Mouse (Mus musculus): ENCODE measurements around the gene Rab30.
"Not testable (repeated sequence)": the region's sequence is repeated elsewhere in the genome, so short reads cannot be mapped to it uniquely, and the experiment has no call there.

Rab30 gene

GRCm38 (mm10) chr7:92741152-92741860, at the start of gene Rab30:
Gene Rab30 (plus strand): TSS chr7:92741603.
- DNase-seq (ENCODE audit: inconsistent age in 2 of 2, low spot score in 1 of 2) = peak; percentile 96 to 97

GRCm38 (mm10) chr7:92696395-92696794, 45.0 kb upstream of the Rab30 start:
- DNase-seq (ENCODE audit: inconsistent age in 2 of 2, low spot score in 1 of 2) = no peak

- DNase-seq (ENCODE audit: inconsistent age in 2 of 2, low spot score in 1 of 2) = peak; percentile 16 to 75
Measured at GRCm38 (mm10) chr7:92698770-92699169, 42.6 kb upstream of the Rab30 start.

GRCm38 (mm10) chr7:92703661-92704060, 37.7 kb upstream of the Rab30 start:
- peak; percentile 47 to 82 for DNase-seq (ENCODE audit: inconsistent age in 2 of 2, low spot score in 1 of 2)

- DNase-seq (ENCODE audit: inconsistent age in 2 of 2, low spot score in 1 of 2) = peak in 1 of 2 experiments; percentile 70
Measured at GRCm38 (mm10) chr7:92705534-92705933, 35.9 kb upstream of the Rab30 start.

GRCm38 (mm10) chr7:92706711-92707110, 34.7 kb upstream of the Rab30 start:
- no peak for DNase-seq (ENCODE audit: inconsistent age in 2 of 2, low spot score in 1 of 2)

- DNase-seq (ENCODE audit: inconsistent age in 2 of 2, low spot score in 1 of 2) = no peak
Measured at GRCm38 (mm10) chr7:92709573-92709972, 31.8 kb upstream of the Rab30 start.

GRCm38 (mm10) chr7:92711593-92711992, 29.8 kb upstream of the Rab30 start:
- no peak for DNase-seq (ENCODE audit: inconsistent age in 2 of 2, low spot score in 1 of 2)

- no peak for DNase-seq (ENCODE audit: inconsistent age in 2 of 2, low spot score in 1 of 2)
Measured at GRCm38 (mm10) chr7:92715055-92715454, 26.3 kb upstream of the Rab30 start.

- DNase-seq (ENCODE audit: inconsistent age in 2 of 2, low spot score in 1 of 2) = no peak
Measured at GRCm38 (mm10) chr7:92720156-92720905, 21.1 kb upstream of the Rab30 start.

GRCm38 (mm10) chr7:92723750-92724149, 17.7 kb upstream of the Rab30 start:
- peak in 1 of 2 experiments; percentile 61 for DNase-seq (ENCODE audit: inconsistent age in 2 of 2, low spot score in 1 of 2)

- DNase-seq (ENCODE audit: inconsistent age in 2 of 2, low spot score in 1 of 2) = no peak
Measured at GRCm38 (mm10) chr7:92724261-92724660, 17.1 kb upstream of the Rab30 start.

GRCm38 (mm10) chr7:92729583-92729982, 11.8 kb upstream of the Rab30 start:
- DNase-seq (ENCODE audit: inconsistent age in 2 of 2, low spot score in 1 of 2) = not testable (repeated sequence)

- peak in 1 of 2 experiments; percentile 40 for DNase-seq (ENCODE audit: inconsistent age in 2 of 2, low spot score in 1 of 2)
Measured at GRCm38 (mm10) chr7:92730465-92730864, 10.9 kb upstream of the Rab30 start.

GRCm38 (mm10) chr7:92730959-92731358, 10.4 kb upstream of the Rab30 start:
- peak in 1 of 2 experiments; percentile 34 for DNase-seq (ENCODE audit: inconsistent age in 2 of 2, low spot score in 1 of 2)

GRCm38 (mm10) chr7:92732136-92732535, 9.3 kb upstream of the Rab30 start:
- DNase-seq (ENCODE audit: inconsistent age in 2 of 2, low spot score in 1 of 2) = peak in 1 of 2 experiments; percentile 25

- DNase-seq (ENCODE audit: inconsistent age in 2 of 2, low spot score in 1 of 2) = no peak
Measured at GRCm38 (mm10) chr7:92737560-92737959, 3.8 kb upstream of the Rab30 start.

- no peak for DNase-seq (ENCODE audit: inconsistent age in 2 of 2, low spot score in 1 of 2)
Measured at GRCm38 (mm10) chr7:92739956-92740355, 1.4 kb upstream of the Rab30 start.

GRCm38 (mm10) chr7:92740411-92741115, 840 bp upstream of the Rab30 start:
- DNase-seq (ENCODE audit: inconsistent age in 2 of 2, low spot score in 1 of 2) = no peak

- peak in 1 of 2 experiments; percentile 52 for DNase-seq (ENCODE audit: inconsistent age in 2 of 2, low spot score in 1 of 2)
Measured at GRCm38 (mm10) chr7:92741861-92742249, 452 bp downstream of the Rab30 start.

GRCm38 (mm10) chr7:92742341-92742741, 938 bp downstream of the Rab30 start:
- peak in 1 of 2 experiments; percentile 70 for DNase-seq (ENCODE audit: inconsistent age in 2 of 2, low spot score in 1 of 2)

- DNase-seq (ENCODE audit: inconsistent age in 2 of 2, low spot score in 1 of 2) = peak in 1 of 2 experiments; percentile 62
Measured at GRCm38 (mm10) chr7:92742774-92743173, 1.4 kb downstream of the Rab30 start.
